Mouse (Mus musculus) thymus, postnatal 25 days (tissue): ENCODE data around the gene Plekhj1.
"Not testable (repeated sequence)": the region's sequence is repeated elsewhere in the genome, so short reads cannot be mapped to it uniquely, and the experiment has no call there.

Experiments used
- DNase-seq: peaks from one replicate; pipeline ENCODE4 v3.0.0; 2022

Gene Plekhj1

DNA sequence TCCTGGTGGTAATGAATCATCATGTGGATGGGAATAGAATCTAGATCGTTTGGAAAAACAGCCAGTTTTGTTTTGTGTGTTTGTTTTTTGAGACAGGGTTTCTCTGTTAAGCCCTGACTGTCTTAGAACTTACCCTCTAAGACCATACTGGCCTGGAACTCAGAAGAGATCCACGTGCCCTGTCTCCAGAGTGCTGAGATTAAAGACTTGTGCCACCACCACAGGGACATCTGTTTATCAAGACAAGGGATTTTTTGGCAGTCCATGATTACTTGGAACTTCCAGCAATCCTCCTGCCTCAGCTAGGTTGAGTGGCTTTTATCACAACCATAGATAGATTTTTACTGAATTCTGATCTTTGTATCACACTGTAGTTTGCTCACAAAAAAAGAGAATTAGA, 26.4 kb upstream of the Plekhj1 start:
- DNase-seq: no peak

- peak; percentile 53 for DNase-seq
Measured at GRCm38 (mm10) chr10:80823847-80824643, 25.6 kb upstream of the Plekhj1 start.

- no peak for DNase-seq
Measured at GRCm38 (mm10) chr10:80823316-80823715, 24.9 kb upstream of the Plekhj1 start.

DNA sequence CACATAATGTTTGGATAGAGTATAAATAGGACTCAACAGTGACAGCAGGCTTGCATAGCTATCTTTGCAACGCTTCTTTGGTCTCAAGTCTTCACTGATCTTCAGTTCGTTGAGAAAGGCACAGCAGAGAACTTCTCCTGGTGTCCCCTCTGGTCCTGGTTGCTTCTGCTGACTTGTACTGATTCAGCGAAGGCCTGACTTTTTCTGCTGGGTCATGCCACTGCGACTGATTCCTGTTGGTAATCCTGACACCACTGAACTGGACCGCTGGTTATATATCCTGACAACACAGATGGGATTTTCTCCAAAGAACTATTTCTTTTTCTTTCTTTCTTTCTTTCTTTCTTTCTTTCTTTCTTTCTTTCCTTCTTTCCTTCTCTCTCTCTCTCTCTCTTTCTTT, 24.1 kb upstream of the Plekhj1 start:
- no peak for DNase-seq

- DNase-seq: peak; percentile 45
Measured at GRCm38 (mm10) chr10:80821991-80822390, 23.6 kb upstream of the Plekhj1 start.

DNA sequence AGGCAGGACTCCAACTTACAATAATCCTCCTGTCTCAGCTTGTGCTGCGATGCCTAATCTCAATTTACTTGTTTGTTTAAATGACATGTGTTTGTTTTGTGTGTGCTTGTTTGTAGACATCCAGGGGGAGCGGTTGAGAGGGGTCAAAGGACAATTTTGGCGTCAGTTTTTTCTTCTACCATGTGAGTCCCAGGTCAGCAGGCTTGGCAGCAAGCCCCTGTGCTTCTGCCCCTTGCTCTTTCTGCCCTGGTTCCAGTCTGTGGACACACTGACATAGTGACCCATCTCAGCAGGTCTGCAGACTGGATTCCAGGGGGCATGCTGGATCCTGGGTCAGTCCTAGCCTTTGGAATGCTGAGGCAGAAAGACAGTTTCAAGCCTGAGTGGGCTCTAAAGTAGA, 21.0 kb upstream of the Plekhj1 start:
- no peak for DNase-seq

GRCm38 (mm10) chr10:80818599-80819281, 20.3 kb upstream of the Plekhj1 start:
- no peak for DNase-seq

- DNase-seq: not testable (repeated sequence)
Measured at GRCm38 (mm10) chr10:80817955-80818354, 19.5 kb upstream of the Plekhj1 start.

GRCm38 (mm10) chr10:80817164-80817563, 18.7 kb upstream of the Plekhj1 start:
- DNase-seq: no peak

GRCm38 (mm10) chr10:80816303-80816702, 17.9 kb upstream of the Plekhj1 start:
- not testable (repeated sequence) for DNase-seq

GRCm38 (mm10) chr10:80814800-80815199, 16.4 kb upstream of the Plekhj1 start:
- no peak for DNase-seq

DNA sequence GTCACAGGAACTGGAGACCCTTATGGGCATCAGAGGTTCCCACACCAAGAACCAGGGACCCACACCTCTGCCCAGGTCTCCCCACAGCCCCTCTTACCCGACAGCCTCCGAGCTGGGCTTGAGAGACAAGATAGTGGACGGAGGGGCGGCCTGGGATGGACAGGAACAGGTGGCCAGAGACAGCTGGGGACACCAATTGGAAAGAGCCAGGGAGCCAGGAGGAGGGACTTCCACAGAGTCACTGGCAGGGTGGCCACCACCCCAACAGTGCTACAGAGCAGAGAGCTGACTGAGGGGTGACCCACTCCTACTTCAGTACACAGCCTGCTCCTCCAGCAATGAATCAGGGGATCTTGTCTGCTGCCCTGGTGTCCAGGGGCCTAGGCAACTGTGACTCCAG, 14.9 kb upstream of the Plekhj1 start, which contains the start of gene Jsrp1:
TSS of gene Jsrp1 (minus strand) at position 133 of the 400 bp plus-strand sequence.
- no peak for DNase-seq

GRCm38 (mm10) chr10:80812391-80813041, 14.1 kb upstream of the Plekhj1 start:
- no peak for DNase-seq

DNA sequence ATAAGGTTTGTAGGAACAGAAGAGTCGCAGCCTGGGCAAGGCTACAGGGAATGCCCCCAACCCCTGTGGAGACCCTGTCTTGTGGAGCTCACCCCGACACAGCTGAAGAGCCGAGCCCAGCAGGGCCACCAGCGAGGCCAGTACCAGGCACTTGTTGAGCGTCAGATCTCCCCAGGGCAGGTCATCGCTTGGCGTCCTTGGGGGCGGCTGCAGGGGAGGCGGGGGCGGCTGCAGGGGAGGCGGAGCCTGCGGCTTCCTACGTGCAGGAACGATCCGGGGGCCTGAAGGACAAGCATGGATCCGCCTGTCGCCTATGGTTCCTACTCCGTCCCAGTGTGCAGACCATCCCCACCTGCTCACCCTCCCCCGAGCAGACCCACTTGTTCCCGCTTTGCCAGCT, 11.7 kb upstream of the Plekhj1 start:
- no peak for DNase-seq

DNA sequence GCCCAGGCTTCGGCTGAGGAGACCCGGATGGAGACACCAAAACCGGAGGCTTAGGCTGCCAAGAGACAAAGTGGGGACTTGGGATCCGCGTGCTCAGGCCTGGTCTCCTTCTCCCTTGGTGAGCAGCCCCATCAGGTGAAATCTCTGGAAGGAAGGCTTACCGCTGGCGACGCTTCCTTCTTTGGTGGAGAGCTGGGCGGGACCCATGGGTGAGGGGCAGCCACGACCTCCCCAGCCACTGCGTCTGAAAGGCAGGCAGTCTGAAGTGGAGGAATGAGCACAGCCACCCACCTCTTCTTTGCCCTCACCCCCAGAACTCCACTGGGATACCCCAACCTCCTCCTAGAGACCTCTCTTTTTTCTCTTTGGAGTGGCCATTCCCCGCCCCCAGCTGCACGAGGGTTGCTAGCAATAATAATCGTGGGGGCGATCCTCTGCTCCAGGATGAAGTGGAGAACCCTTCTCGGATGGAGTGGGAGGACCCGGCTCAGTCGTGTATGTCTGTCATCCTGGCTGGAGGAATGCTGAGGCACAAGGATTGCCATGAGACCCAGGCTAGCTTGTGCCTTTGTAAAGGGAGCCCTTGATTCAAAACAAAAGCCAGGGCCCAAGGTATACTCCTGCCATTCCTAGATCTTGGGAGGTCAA, 10.7 kb upstream of the Plekhj1 start:
- no peak for DNase-seq

DNA sequence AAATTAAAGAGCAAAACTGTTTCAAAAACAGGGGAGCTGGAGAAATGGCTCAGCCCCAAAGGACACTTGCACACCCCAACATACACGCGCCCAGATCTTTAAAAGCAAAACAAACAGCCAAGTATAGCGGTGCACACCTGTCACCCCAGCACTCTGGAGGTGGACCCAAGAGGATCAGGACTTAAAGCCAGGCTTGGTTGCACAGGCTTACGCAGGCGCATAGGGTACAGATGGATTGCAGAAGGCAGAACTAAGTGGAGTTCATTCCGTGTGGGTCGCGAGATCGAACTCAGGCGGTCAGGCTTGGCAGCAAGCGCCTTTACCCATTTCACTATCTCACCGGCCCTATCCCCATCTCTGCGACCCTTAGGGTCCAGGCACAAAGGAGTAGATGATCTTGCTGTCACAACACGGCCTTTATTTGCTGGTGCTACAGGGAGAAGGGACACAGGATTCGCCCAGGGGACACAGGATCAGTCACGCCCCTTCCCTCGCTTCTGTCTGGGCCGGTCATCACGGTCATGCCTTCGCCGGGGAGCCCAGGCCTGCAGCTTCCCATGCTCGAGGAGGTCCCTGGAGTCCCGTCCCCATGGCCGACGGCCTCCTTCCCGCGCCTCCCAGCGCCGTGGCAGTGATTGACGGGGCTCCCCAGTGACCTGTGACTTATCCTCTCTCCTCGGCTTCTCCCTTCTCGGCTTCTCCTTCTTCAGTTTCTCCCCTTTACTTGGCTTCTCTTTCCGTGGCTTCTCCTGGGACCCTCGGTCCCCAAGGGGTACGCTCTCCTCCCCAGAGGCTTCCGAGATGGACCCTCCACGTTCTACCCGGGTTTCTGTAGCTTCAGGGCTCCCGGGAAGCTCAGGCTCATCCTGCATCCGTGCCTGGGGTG, 9.9 kb upstream of the Plekhj1 start:
- DNase-seq: no peak

GRCm38 (mm10) chr10:80807057-80807627, 8.7 kb upstream of the Plekhj1 start:
- peak; percentile 40 for DNase-seq

- no peak for DNase-seq
Measured at GRCm38 (mm10) chr10:80806341-80807056, 8.1 kb upstream of the Plekhj1 start.

DNA sequence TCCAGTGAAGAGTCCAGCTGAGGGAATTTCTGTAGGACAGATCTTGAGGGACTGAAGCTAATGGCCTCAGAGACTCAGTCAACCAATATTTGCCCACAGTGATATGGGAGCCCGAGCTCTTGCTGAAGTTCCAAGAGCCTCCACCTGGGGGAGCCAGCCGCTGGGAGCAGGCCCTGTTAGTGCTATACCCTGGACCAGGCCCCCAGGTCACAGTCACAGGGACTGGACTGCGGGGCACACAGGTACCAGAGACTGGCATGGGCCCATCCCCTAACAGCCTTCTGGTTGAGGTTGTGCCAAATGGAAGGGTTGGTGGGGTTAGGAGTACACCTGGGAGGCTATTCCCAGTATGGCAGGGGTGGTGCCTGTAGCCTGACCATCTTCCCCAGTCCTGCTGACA, 7.5 kb upstream of the Plekhj1 start:
- DNase-seq: peak; percentile 73

GRCm38 (mm10) chr10:80805322-80805721, 6.9 kb upstream of the Plekhj1 start:
- no peak for DNase-seq

DNA sequence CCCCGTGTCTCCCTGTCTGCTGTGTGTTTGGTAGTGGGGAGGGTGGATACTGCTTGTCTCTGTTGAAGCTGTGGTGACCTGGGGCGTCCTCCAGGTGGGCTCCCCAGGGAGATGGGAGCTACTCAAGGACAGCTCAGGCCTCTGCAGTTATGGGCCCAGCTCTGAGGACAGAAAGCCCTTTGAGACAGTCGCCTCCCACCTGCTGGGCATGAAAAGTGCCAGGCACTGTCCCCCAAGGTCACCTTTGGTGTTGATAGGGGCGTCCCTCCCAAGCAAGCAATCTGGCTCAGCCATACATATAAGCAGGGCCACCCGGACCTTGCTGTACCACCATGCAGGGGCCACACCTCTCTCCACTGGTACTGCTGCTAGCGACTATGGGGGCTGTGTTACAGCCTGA, 6.5 kb upstream of the Plekhj1 start, which contains the start of gene Amh:
TSS of gene Amh (plus strand) at position 328 of the 400 bp plus-strand sequence.
- DNase-seq: no peak
